Mouse (Mus musculus) thymus, adult 18-20 months (tissue): ENCODE data around the gene Drd4.
"Not testable (repeated sequence)": the region's sequence is repeated elsewhere in the genome, so short reads cannot be mapped to it uniquely, and the experiment has no call there.

ENCODE experiments used
- DNase-seq, 2 experiments: peaks; one replicate each; pipeline ENCODE4 v3.0.0; 2022; ENCODE audit warnings: mixed read lengths in 2 of 2

The Drd4 gene

DNA sequence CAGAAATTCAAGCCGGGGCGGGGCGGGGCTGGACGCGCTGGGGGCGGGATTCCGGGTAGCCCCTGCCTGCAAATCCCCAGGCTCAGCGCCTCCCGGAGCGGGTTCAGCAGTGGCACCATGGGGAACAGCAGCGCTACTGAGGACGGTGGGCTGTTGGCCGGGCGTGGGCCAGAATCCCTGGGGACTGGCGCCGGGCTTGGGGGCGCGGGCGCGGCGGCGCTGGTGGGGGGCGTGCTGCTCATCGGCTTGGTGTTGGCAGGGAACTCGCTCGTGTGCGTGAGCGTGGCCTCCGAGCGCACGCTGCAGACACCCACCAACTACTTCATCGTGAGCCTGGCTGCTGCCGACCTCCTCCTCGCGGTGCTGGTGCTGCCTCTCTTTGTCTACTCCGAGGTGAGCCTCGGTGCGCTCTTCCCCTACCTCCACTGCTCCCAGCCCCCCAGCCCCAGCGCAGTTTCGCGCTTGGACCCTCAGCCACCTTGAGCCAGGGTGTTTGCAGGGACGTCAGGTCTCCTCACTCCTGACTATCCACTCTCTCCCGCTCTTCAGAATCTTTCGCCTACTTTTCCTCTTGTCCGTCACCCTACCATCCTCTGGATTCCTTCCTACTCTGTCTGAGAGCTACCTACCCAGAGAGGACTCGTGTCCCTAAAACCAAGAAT is at the start of gene Drd4:
TSS of gene Drd4 (plus strand) at position 86 of the 662 bp plus-strand sequence.
- DNase-seq: no peak

DNA sequence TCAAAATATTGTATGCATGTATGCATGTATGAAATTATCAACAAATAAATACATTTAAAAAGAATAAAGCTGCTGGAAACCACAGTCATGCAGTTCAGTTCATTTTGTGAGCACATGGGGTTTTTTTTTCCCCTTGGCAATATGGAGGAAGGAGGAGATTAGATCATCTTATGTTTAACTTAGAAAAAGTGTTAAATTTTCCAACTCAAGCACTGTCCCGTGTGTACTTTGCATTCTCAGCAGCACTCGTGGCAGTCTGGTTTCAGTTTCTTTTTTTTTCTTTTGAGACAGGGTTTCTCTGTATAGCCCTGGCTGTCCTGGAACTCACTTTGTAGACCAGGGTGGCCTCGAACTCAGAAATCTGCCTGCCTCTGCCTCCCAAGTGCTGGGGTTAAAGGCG is 41.3 kb upstream of the Drd4 start:
- DNase-seq: not testable (repeated sequence)

- DNase-seq: no peak
Observed at GRCm38 (mm10) chr7:141256159-141256558, 35.6 kb upstream of the Drd4 start.

DNA sequence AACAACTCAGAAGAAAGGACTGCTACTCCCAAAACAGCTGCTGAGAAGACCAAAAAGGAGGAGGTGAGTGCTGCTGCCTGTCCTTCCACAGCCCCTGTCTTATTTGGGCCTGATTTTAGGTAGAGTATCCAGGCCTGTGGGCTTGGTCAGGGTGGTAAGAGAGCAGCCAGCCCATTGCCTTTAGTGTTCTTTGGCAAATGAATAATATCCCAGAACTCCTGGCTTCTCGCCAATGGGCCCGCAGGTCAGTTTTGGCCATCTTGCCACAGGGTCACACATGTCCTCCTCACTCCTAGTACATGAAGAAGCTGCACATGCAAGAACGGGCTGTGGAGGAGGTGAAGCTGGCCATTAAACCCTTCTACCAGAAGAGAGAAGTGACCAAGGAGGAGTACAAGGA is 30.3 kb upstream of the Drd4 start:
- DNase-seq: no peak

DNA sequence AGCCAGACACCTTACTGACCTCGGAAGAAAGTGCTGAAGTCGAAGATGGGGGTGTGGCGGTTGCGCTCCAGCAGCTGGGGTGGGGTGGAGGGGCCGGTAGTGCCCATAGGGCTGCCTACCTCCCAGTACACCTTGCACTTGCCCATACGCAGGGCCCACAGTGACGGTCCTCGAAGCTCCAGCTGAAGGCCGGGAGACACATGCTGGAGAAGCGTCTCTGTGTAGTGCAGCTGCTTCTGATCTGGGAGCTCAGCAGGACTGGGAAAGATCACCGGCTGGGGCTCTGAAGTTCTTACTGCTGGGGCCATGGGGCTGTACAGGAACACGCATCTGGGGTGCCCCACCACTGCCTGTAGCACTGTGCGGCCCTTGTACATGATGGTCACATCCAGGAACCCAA is 28.2 kb upstream of the Drd4 start:
- DNase-seq: no peak

DNA sequence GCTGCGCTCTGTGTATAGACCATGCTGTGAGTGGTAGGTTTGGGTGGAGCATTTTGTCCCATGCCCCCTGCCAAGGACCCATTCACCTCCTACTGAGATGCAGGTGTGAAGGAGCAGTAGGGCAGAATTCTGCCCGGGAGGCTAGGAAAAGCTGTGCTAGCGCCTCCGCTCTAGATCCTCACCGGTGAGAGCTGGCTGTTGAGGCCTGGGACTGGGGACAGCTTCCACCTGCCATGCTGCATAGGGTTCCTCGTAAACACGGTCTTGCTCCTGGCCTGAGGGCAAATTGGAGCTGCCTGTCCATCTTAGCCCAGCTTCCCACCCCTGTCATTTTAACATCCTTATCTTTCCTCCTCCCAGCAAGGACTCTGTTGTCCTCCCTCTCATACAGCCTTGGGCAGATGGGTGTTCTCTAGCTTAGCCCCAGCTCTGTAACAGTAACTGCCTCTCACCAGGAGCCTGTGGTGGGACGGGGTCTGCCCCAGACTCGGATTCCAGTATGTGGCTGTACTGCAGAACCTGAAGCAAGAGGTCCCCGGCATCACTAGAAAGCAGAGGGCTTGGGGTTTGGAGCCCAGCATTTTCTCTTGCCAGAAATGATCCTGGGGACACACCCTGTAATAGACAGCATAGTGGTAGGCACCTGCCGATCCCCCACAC is 27.6 kb upstream of the Drd4 start:
- no peak for DNase-seq

DNA sequence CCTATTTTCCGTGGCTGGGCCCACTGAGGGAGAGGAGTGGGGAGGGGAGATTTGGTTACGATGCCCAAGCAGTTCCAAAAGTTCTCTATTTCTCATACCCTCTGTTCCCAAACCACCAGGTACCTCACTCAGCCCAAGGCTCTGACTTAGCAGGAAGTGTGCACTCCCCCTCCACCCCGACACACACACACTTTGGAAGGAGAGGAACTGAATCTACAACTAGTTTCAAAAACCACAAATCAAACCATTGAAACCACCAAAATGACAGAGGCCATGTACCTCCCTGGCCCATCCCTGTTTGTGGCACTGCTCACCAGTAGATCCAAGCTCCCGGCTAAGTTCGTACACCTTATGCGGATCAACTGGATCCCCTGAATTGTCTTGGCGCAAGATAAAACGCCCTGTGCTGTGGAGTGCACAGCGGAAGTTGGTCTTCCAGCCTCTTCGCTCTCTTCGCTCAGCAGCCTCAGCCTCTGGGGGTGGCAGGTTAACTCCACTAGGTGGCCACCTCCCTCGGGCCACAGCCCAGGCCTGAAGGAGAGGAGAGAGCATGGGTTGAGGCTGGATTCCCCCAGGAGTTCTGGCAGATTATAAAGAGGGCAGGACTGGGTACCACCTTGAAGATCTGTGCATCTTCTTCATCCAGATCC is 26.9 kb upstream of the Drd4 start:
- peak; percentile 51 to 64 for DNase-seq

- no peak for DNase-seq
Observed at GRCm38 (mm10) chr7:141265411-141265738, 26.4 kb upstream of the Drd4 start.

GRCm38 (mm10) chr7:141265739-141266561 is 25.9 kb upstream of the Drd4 start, which contains the start of gene Irf7:
Irf7 (minus strand) TSS chr7:141266481.
- DNase-seq: peak; percentile 40 to 69

- no peak for DNase-seq
Observed at GRCm38 (mm10) chr7:141268466-141269272, 23.1 kb upstream of the Drd4 start.

- DNase-seq: no peak
Observed at GRCm38 (mm10) chr7:141269273-141269545, 22.6 kb upstream of the Drd4 start.

DNA sequence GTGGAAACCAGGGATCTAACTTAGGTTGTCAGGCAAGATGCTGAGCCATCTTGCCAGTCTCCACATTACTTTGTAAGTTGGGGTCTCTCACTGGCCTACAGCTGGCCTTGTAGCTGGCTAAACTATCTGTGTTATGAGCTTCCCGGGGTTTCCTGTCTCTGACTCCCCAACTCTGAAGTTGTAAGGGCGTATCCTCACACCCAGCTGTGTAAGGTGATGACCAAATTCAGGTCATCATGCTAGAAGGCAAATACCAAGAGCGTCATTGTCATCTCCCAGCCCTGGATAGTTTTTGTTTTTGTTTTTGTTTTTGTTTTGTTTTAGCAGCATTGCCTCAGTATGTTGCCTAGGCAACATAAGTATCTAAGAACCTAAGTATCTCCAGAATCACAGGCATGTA is 21.2 kb upstream of the Drd4 start:
- no peak for DNase-seq

DNA sequence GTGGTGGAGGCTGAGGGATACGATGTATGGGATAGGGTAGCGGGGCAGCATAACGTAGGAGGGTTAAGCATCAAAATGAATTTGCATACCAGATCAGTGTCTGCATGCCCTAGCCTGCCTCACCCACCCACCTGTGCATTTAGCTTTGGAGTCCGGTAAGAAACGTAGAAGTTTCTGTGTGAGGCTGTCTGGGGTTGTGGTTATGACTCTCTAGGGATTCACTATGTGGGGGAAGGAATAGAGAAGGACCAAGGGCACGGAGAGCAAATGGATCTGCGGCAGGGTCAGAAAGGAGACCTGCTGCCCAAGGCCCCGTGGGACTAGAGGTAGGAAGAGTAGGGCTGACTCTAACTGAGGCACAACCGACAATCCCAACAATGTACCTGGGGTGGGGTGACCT is 16.4 kb upstream of the Drd4 start:
- DNase-seq: no peak

DNA sequence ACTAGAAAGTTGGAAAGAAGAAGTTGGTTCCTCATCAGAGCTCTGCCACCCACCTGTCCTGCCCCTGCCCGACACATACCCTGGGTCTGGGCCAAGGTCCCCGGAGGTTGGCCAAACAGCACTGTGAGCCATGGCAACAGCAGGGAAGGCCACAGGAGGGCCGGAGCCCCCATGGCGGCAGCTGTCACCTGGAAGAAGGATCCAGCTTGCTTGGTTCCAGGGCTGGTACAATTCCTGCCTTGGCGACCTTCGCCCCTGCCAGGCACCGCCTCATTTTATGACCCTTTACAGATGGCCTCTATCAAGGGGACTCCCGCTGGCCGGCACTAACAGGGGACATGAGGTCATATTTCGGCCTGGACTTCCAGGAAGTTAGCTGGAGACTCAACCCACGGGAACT is 15.3 kb upstream of the Drd4 start, which contains the start of gene Cdhr5:
TSS of gene Cdhr5 (minus strand) at position 241 of the 400 bp plus-strand sequence.
- no peak for DNase-seq

- DNase-seq: no peak
Observed at GRCm38 (mm10) chr7:141277701-141278678, 13.8 kb upstream of the Drd4 start.

DNA sequence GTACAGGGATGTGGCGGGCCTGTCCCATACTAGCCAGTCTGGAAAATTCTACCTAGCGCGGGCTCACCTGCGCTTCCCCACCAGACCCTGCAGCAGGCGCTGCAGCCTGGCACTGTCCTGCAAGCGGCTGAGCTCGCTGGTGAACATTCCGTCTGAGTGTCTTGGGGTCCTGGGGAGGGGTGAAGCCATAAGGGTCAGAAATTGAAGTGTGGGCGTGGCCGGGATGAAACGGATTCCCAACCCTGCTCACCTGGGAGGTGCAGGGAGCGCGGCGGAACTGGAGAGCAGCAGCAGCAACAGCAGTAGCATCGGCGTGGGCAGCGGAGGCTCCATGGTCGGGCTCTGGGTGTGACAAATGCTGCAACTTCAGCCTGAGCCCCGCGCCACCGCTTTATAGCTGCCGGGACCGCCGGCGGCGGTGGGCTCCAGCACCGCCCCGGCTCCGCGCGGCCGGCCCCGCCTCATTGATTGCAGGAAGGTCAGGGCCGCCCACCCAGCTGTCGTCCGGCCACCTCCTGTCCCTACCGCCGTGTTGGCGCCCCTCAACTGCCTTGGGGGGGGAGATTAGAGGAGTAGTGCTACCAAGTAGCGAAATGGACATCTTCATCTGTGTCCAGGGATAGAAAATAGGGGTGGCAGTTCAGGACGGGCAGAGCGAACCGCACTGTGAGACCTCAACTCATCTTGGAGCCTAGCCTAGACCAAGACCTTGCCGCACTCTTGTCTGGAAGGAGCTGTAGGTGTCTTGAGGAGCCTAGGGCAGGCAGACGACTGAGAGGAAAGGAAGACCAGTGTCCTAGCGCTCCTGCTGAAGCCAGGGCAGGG is 12.8 kb upstream of the Drd4 start, which contains the start of gene Sct:
TSS of gene Sct (minus strand) at position 368 of the 825 bp plus-strand sequence.
- no peak for DNase-seq

DNA sequence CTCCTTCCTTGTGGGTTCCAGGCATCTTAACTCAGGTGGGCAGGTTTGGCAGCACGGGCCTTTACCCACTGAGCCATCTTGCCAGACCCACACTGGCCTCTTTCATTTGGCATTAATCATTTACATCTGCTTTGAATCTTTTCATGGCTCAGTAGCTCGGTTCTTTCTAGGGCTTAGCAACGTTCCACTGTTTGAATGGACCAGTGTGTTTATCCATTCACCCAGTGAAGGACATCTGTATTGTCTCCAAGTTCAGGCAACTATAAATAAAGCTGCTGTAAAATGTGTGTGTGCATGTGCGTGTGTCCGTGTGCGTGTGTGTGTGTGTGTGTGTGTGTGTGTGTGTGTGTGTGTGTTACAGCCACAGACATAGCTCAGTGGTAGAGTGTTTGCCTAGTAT is 10.4 kb upstream of the Drd4 start:
- no peak for DNase-seq

GRCm38 (mm10) chr7:141282756-141283155 is 9.1 kb upstream of the Drd4 start:
- no peak for DNase-seq

DNA sequence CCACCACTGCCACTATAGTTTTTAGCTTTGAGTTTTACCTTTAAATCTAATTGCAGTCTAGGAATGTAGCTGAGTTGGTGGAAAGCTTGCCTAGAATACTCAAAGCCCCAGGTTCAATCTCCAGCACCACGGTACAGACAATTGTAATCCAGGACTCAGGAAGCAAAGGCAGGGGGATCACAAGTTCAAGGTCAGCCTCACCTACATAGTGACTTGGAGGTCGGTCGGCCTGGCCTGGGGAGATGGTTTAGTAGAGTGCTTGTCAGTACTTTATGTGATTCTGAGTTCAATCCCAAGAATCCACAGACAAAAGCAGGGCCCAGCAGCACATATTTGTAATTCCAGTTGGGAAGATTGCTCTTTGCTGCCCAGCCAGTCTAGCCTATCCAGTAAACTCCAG is 3.8 kb upstream of the Drd4 start:
- no peak for DNase-seq
